Mouse (Mus musculus) olfactory bulb, adult 2 months (tissue): ENCODE measurements around the gene Specc1l. TPM values are rescaled to one million over a fixed set of nuclear protein-coding genes. Genes with fewer than 3 reads are reported as not detected.

Source experiments
- H3K27ac ChIP-seq: fragments of 200-500 bp; 2 replicates; pipeline ENCODE4 v1.5.1; 2012; ENCODE audit warnings: low read depth, low read length; ENCODE audit not compliant: insufficient read depth
- H3K4me1 ChIP-seq: fragments of 200-500 bp; 2 replicates; pipeline ENCODE4 v1.6.1; 2012; ENCODE audit warnings: low read length; ENCODE audit not compliant: control insufficient read depth, insufficient read depth
- H3K4me3 ChIP-seq: fragments of 200-500 bp; 2 replicates; pipeline ENCODE4 v1.5.1; 2012; ENCODE audit warnings: mild to moderate bottlenecking, low read depth, low read length, moderate library complexity; ENCODE audit not compliant: insufficient read depth
- CTCF ChIP-seq: fragments of 200-500 bp; IDR thresholded peaks from 2 replicates; pipeline ENCODE4 v1.5.1; 2012; ENCODE audit warnings: low read depth, mild to moderate bottlenecking, low read length, moderate library complexity; ENCODE audit not compliant: insufficient read depth
- POLR2A ChIP-seq: fragments of 200-500 bp; IDR thresholded peaks from 2 replicates; pipeline ENCODE4 v1.6.1; 2012; ENCODE audit warnings: mild to moderate bottlenecking, low read depth, low read length, moderate library complexity; ENCODE audit not compliant: insufficient read depth
- WGBS: fragments of 180-500 bp; shearing (Covaris S2); methylation state at CpG from one replicate; pipeline ENCODE4 v1.1.7; 2018; 5-methylcytosine and 5-hydroxymethylcytosine counted together
- polyA plus RNA-seq: library from polyadenylated mRNA; stranded (reverse); fragments of >200 nt; gene quantifications from 2 replicates; pipeline ENCODE4 v1.2.4, GENCODE M21; 2012; ENCODE audit warnings: low replicate concordance; ENCODE audit not compliant: missing spikeins, insufficient read depth, insufficient read length

Gene Specc1l
- polyA plus RNA-seq, 1 experiment = not detected

DNA sequence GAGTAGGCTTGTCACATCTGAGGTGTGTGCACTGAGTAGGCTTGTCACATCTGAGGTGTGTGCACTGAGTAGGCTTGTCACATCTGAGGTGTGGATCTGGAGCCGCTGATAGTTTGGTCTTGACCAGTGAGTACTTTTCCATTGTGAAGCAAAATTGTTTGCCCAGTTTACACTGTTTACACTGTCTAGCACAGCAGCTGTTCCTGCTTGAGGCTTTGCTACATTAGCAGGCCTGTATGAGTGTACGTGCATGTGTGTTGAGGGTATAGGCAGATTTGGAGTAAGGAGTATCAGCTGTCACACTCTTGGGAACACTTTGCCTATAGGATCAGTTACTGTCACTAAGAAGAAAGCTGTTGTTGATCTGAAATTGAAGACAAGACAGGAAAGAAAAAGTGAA lies 21.6 kb downstream of the Specc1l start:
- Histone ChIP-seq H3K4me3 (no peak overlapping the region), H3K4me1 (peaks cover 5% of the 10 kb centered on the region; the same call in 1 of the 2 replicates), H3K27ac (no peak overlapping the region)
- WGBS = 79% methylated on average over 2 of the region's 2 CpGs
- TF ChIP-seq POLR2A (no peak), CTCF (no peak)

DNA sequence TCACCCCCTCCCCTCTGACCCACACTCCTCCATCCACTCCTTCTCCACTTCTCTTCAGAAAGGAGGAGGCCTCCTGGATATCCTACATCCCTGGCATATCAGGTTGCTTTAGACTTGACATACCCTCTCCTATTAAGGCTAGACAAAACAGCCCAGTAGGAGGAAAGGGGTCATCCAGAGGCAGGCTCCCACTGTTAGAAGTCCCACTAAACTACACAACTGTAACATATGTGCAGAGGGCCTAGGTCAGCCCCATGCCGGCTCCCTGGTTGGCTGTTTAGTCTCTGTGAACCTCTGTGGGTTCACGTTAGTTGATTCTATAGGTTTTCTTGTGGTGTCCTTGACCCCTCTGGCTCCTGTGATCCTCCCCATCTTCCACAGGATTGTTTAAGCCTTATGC lies 23.9 kb downstream of the Specc1l start:
- no peak for TF ChIP-seq CTCF
- no peak for TF ChIP-seq POLR2A
- Histone ChIP-seq H3K27ac (no peak overlapping the region), H3K4me1 (peaks cover 4% of the 10 kb centered on the region), H3K4me3 (no peak overlapping the region)
- WGBS = 86% methylated on average over 2 of the region's 2 CpGs

DNA sequence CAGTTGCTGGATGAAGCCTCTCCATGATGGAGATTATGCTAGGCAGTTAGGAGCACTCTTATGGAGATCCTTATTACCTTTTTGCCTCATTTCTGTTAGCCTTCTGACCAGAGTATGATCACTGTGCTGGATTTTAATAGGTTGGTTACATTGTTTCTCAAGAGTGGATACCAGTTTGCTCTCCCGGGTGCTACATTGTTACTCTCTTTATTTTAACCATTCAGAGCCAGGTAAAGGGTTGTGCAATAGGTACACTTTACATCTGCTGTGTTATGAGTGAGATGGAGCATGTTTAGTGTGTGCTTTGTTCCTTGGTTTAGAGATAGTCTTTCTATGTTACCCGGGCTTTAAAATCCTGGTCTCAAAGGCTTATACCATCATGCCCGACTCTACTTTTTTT lies 24.3 kb downstream of the Specc1l start:
- TF ChIP-seq CTCF (no peak), POLR2A (no peak)
- Histone ChIP-seq H3K4me3 (no peak overlapping the region), H3K4me1 (peaks cover 7% of the 10 kb centered on the region), H3K27ac (no peak overlapping the region)
- 91% methylated on average over 3 of the region's 3 CpGs for WGBS

DNA sequence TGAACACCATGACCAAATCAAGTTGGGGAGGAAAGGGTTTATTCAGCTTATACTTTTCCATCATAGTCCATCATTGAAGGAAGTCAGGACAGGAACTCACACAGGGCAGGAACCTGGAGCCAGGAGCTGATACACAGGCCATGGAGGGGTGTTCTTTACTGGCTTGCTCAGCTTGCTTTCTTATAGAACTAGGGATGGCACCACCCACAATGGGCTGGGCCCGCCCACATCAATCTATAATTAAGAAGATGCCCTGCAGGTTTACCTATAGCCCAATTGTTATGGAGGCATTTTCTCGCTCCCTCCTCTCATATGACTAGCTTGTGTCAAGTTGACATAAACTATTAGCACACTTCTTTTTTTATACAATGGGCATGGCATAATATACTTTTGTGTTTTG lies 25.3 kb downstream of the Specc1l start:
- 95% methylated on average over 2 of the region's 2 CpGs for whole genome bisulfite sequencing
- no peak overlapping the region for H3K27ac ChIP-seq
- TF ChIP-seq CTCF = no peak
- TF ChIP-seq POLR2A = no peak
- H3K4me1 ChIP-seq = peaks cover 7% of the 10 kb centered on the region
- H3K4me3 ChIP-seq = no peak overlapping the region

DNA sequence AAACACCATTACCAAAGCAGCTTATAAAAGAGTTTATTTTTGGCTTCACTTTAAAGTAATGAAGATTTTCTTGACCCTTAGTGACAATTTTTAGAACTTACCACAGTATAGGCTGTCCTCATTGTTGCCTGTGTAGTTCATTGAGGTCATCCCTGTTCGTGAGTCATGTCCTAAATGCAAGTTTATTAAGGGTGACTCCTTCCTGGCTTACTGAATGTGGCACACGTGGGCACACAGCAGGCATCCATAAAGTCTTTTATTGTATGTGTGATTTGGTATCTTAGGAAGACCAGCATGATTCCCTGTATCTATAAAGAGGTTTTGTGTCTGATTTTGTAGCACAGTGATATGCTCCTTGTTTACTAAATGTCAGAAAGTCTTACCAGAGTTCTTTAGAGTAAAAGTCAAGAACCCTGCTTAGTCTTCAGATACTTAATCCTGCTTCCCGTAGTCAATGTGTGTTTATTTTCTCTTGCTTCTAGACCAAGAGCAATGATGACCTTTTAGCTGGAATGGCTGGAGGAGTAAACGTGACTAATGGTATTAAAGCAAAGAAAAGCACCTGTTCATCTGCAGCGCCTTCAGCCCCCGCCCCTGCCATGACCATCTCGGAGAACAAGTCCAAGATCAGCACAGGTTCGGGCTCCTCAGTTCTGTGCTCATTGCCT lies 28.8 kb downstream of the Specc1l start:
- no peak overlapping the region for H3K27ac ChIP-seq
- WGBS = 61% methylated on average over 8 of the region's 8 CpGs
- H3K4me3 ChIP-seq = no peak overlapping the region
- H3K4me1 ChIP-seq = peaks cover 7% of the 10 kb centered on the region
- no peak for TF ChIP-seq POLR2A
- no peak for TF ChIP-seq CTCF

DNA sequence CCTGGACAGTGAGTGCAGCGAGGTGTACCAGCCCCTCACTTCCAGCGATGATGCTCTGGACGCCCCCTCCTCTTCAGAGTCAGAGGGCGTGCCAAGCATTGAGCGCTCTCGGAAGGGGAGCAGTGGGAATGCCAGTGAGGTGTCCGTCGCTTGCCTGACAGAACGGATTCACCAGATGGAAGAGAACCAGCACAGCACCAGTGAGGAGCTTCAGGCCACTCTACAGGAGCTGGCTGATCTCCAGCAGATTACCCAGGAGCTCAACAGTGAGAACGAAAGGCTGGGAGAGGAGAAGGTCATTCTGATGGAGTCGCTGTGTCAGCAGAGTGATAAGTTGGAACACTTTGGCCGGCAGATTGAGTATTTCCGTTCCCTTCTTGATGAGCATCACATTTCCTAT lies 33.9 kb downstream of the Specc1l start:
- WGBS = 80% methylated on average over 13 of the region's 13 CpGs
- TF ChIP-seq POLR2A (no peak), CTCF (no peak)
- no peak overlapping the region for H3K27ac ChIP-seq
- H3K4me1 ChIP-seq = peaks cover 5% of the 10 kb centered on the region
- H3K4me3 ChIP-seq = no peak overlapping the region

DNA sequence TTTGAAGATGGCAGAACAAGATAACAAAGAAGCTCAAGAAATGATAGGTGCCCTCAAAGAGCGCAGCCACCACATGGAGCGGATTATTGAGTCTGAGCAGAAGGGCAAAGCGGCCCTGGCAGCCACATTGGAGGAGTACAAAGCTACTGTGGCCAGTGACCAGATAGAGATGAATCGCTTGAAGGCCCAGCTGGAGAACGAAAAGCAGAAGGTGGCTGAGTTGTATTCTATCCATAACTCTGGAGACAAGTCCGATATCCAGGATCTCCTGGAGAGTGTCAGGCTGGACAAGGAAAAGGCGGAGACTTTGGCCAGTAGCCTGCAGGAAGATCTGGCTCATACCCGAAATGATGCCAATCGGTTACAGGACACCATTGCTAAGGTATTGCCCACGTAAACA lies 34.5 kb downstream of the Specc1l start:
- peaks cover 3% of the 10 kb centered on the region for H3K4me1 ChIP-seq
- TF ChIP-seq POLR2A (no peak), CTCF (no peak)
- H3K4me3 ChIP-seq = no peak overlapping the region
- H3K27ac ChIP-seq = no peak overlapping the region
- 93% methylated on average over 10 of the region's 10 CpGs for WGBS

DNA sequence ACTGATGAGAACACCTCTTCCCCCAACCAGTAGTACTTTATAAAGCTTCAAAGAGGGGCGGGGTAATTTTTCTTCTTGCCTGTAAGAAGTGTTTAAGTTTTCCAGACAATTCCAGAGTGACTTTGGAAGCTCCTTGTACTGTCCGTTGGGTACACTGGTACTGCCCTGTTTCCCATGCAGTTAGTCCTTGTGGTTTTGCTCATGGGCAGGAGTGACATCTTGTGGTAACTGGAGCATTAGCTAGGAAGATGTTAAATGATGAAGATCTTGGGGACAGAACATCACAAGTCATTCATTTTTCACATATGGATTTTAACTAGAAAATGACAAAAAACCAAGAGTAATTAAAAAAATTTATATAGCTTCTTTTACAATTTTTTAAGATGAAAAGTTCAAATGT lies 39.1 kb downstream of the Specc1l start:
- WGBS = 41% methylated on average over 2 of the region's 2 CpGs
- peaks cover 5% of the 10 kb centered on the region for H3K4me1 ChIP-seq
- no peak overlapping the region for H3K27ac ChIP-seq
- no peak overlapping the region for H3K4me3 ChIP-seq
- TF ChIP-seq CTCF = no peak
- no peak for TF ChIP-seq POLR2A

DNA sequence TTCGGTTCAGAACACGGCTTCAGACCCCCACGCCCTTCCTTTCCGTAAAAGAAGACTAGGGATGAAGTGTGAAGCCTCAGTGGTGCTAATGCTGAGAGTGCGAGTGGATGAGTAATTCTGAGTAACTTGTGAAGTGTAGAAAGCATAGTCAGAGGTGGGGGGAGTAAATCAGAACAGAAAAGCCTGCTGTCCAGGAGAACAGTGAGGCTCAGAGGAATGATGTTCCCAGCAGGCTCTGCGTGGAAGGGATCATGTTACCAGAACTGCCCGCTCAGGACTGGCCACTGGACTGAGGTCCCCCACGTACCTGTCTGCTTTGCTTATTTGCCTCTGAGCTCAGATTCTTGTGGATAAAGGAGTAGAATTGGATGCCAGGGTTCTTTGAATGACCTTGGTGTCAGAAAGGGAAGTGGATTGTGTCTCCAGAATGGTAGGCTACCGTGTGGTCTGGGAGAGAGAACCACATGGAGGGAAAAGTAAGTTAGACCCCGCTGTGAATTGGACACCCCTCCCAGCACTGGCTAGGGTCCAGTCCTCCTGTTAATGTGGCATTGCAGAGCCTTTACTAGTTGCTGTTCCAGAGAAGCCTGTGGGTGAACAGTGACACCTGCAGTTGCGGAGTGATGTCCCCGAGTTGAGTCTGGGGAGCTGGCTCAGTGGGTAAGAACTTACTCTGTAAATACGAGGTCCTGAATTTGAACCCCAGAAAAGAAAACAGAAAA lies 40.6 kb downstream of the Specc1l start:
- Histone ChIP-seq H3K27ac (no peak overlapping the region), H3K4me3 (no peak overlapping the region), H3K4me1 (peaks cover 5% of the 10 kb centered on the region)
- TF ChIP-seq CTCF (no peak), POLR2A (no peak)
- 55% methylated on average over 13 of the region's 13 CpGs for WGBS
